18 mouse cellular contexts compared by ENCODE assay signal in the genomic region with DNA sequence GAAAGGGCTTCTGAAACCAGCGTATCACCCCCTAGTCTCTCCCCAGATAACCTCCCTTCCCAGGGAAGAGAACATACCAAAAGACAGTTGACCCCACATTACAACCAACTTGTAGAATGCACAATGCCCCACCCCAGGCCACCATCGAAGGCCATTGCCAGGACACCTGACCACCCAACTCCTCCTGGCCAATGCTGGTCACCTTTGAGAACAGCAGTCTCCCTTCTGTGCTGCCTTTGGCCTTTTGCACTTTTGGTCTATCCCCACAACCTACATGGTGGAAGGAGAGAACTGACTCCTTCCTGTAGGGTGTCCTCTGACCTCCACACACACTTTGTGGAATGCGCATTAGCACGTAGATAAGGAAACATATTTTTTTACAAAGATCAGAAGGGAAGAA.
"Had no signal": no experiment of that assay in that cellular context is flagged by ENCODE, and none has a peak within 500 bp of the region (broad histone marks: within the 10 kb centered on the region; RNA-seq: fewer than 3 reads in every experiment).

No protein-coding gene starts in this region.

- H3K4me3 ChIP-seq: heart, adult 2 months; heart, embryonic 10.5 days; hindbrain, embryonic 13.5 days; hindbrain, embryonic 15.5 days; layer of hippocampus, adult 2 months; left cerebral cortex, adult 2 months; limb, embryonic 10.5 days; limb, embryonic 12.5 days; liver, embryonic 13.5 days had no signal

- H3K27ac ChIP-seq: heart, adult 2 months; hindbrain, embryonic 13.5 days; hindbrain, embryonic 15.5 days; hindbrain, postnatal 0 days; left cerebral cortex, adult 2 months; limb, embryonic 10.5 days; limb, embryonic 12.5 days; liver, embryonic 13.5 days had no signal

- ATAC-seq: intestine, embryonic 16.5 days had no signal

- H3K9ac ChIP-seq: forebrain, postnatal 0 days; hindbrain, embryonic 13.5 days; hindbrain, embryonic 15.5 days; limb, embryonic 12.5 days; liver, embryonic 13.5 days had no signal

- DNase-seq: forebrain, postnatal 0 days; gastrocnemius, postnatal 14 days; gastrocnemius, postnatal 36 days; heart, adult 2 months; kidney, adult 11 months; kidney, postnatal 4 days; liver; liver, embryonic 13.5 days had no signal

- H3K4me1 ChIP-seq: hindbrain, embryonic 13.5 days; hindbrain, embryonic 15.5 days; limb, embryonic 10.5 days; limb, embryonic 12.5 days; liver, embryonic 13.5 days had no signal

- H3K4me2 ChIP-seq: hindbrain, embryonic 13.5 days; hindbrain, embryonic 15.5 days; limb, embryonic 12.5 days; liver, embryonic 11.5 days; liver, embryonic 13.5 days had no signal

- H3K9me3 ChIP-seq: heart, embryonic 10.5 days; hindbrain, embryonic 13.5 days; hindbrain, embryonic 15.5 days; limb, embryonic 10.5 days; limb, embryonic 12.5 days; liver, embryonic 13.5 days had no signal

- H3K27me3 ChIP-seq: hindbrain, embryonic 13.5 days; hindbrain, embryonic 15.5 days; limb, embryonic 12.5 days; liver, embryonic 13.5 days had no signal
